In genomic region chr2:168600750-168601490, GRCm38 (mm10) we compare ENCODE assay signal across 8 mouse cellular contexts. TPM values are rescaled to one million over a fixed set of nuclear protein-coding genes. Genes with fewer than 3 reads are reported as not detected.
DNase-seq lines count a peak whose midpoint lies in the region; ATAC-seq lines count a peak whose summit lies in the region.

No protein-coding gene starts in this region.

- no peaks in the 10 kb centered on the region for H3K9me3 ChIP-seq in heart, embryonic 11.5 days (replicated peaks; ENCODE audit: control insufficient read depth, low read length)
- H3K9me3 ChIP-seq in forebrain, embryonic 11.5 days (ENCODE audit: control insufficient read depth, low read length): no peaks in the 10 kb centered on the region
- H3K9me3 ChIP-seq in intestine, embryonic 16.5 days (ENCODE audit: control insufficient read depth, low read length): no peaks in the 10 kb centered on the region
- H3K9me3 ChIP-seq in midbrain, embryonic 10.5 days (replicated peaks): no peaks in the 10 kb centered on the region
- H3K9me3 ChIP-seq in stomach, embryonic 15.5 days: no peaks in the 10 kb centered on the region

- peak overlapping the region; percentile 40 for H3K9ac ChIP-seq in heart, embryonic 11.5 days (ENCODE audit: low read depth, low read length)
- peak overlapping the region; percentile 58 for H3K9ac ChIP-seq in forebrain, embryonic 11.5 days (ENCODE audit: low read length)
- H3K9ac ChIP-seq in intestine, embryonic 16.5 days (ENCODE audit: low read depth, low read length): peak overlapping the region; percentile 64
- no peak overlapping the region for H3K9ac ChIP-seq in stomach, embryonic 15.5 days

- peak overlapping the region; percentile 53 for H3K4me3 ChIP-seq in heart, embryonic 11.5 days (ENCODE audit: low read depth, low read length)
- peak overlapping the region; percentile 43 for H3K4me3 ChIP-seq in forebrain, embryonic 11.5 days (ENCODE audit: low read depth, low read length)
- H3K4me3 ChIP-seq in intestine, embryonic 16.5 days (ENCODE audit: low read length): peak overlapping the region; percentile 54
- H3K4me3 ChIP-seq in midbrain, embryonic 10.5 days: peak overlapping the region; percentile 70
- peak overlapping the region; percentile 43 for H3K4me3 ChIP-seq in stomach, embryonic 15.5 days (replicated peaks)

- no peak for DNase-seq in heart, postnatal 14 days
- peak; percentile 74 for DNase-seq in brain, adult 2 months (ENCODE audit: low read depth, low spot score)
- peak; percentile 70 for DNase-seq in forebrain, embryonic 11.5 days (ENCODE audit: low spot score)
- DNase-seq in midbrain, embryonic 10.5 days (ENCODE audit: low spot score): no peak

- ATAC-seq in heart, embryonic 11.5 days (replicated peaks; ENCODE audit: insufficient number of reproducible peaks, low FRiP score, low TSS enrichment): no peak
- no peak for ATAC-seq in forebrain, embryonic 11.5 days (replicated peaks; ENCODE audit: low FRiP score)
- ATAC-seq in intestine, embryonic 16.5 days: no peak; the same call in 1 of the 2 replicates
- ATAC-seq in stomach, embryonic 15.5 days (ENCODE audit: insufficient read depth, low FRiP score, low read depth): no peak
- no peak for ATAC-seq in erythroblast, adult 5-6 weeks (replicated peaks; ENCODE audit: low FRiP score, poor library complexity, severe bottlenecking)

- H3K4me2 ChIP-seq in heart, embryonic 11.5 days: peak overlapping the region; percentile 86
- peak overlapping the region; percentile 87 for H3K4me2 ChIP-seq in forebrain, embryonic 11.5 days (ENCODE audit: low read depth, low read length, severe bottlenecking)
- H3K4me2 ChIP-seq in intestine, embryonic 16.5 days (ENCODE audit: low read depth, low read length): peak overlapping the region; percentile 86
- H3K4me2 ChIP-seq in stomach, embryonic 15.5 days: peak overlapping the region; percentile 78

- H3K27ac ChIP-seq in heart, embryonic 11.5 days (ENCODE audit: low read depth, low read length): no peak overlapping the region
- H3K27ac ChIP-seq in forebrain, embryonic 11.5 days (ENCODE audit: low read depth, low read length): no peak overlapping the region
- no peak overlapping the region; the same call in 1 of the 2 replicates for H3K27ac ChIP-seq in intestine, embryonic 16.5 days (ENCODE audit: low read length)
- peak overlapping the region; percentile 81 for H3K27ac ChIP-seq in midbrain, embryonic 10.5 days (replicated peaks)
- H3K27ac ChIP-seq in stomach, embryonic 15.5 days: peak overlapping the region; percentile 27; the same call in 1 of the 2 replicates

- 3% methylated on average over 32 of the region's 32 CpGs for WGBS in heart, embryonic 11.5 days (ENCODE audit: insufficient replicate concordance)
- WGBS in forebrain, embryonic 11.5 days: under 1% methylated on average over 32 of the region's 32 CpGs
- WGBS in intestine, embryonic 16.5 days: 2% methylated on average over 32 of the region's 32 CpGs
- 2% methylated on average over 32 of the region's 32 CpGs for WGBS in midbrain, embryonic 10.5 days
- WGBS in stomach, embryonic 15.5 days: 4% methylated on average over 32 of the region's 32 CpGs

- H3K27me3 ChIP-seq in heart, embryonic 11.5 days (ENCODE audit: control insufficient read depth, insufficient read depth, low read length): peaks cover 47% of the 10 kb centered on the region
- peaks cover 34% of the 10 kb centered on the region for H3K27me3 ChIP-seq in forebrain, embryonic 11.5 days (ENCODE audit: control insufficient read depth, insufficient read depth, low read length)
- peaks cover 13% of the 10 kb centered on the region for H3K27me3 ChIP-seq in intestine, embryonic 16.5 days (replicated peaks; ENCODE audit: control insufficient read depth, insufficient read depth, low read length)
- H3K27me3 ChIP-seq in midbrain, embryonic 10.5 days (ENCODE audit: low read depth, poor library complexity, severe bottlenecking): peaks cover 87% of the 10 kb centered on the region
- H3K27me3 ChIP-seq in stomach, embryonic 15.5 days (replicated peaks): peaks cover 26% of the 10 kb centered on the region

- no peaks in the 10 kb centered on the region for H3K36me3 ChIP-seq in heart, embryonic 11.5 days (ENCODE audit: control insufficient read depth, insufficient read depth, low read length)
- H3K36me3 ChIP-seq in forebrain, embryonic 11.5 days (ENCODE audit: control insufficient read depth, insufficient read depth, low read length): no peaks in the 10 kb centered on the region
- no peaks in the 10 kb centered on the region for H3K36me3 ChIP-seq in intestine, embryonic 16.5 days (ENCODE audit: control insufficient read depth, insufficient read depth, low read length)
- H3K36me3 ChIP-seq in midbrain, embryonic 10.5 days: no peaks in the 10 kb centered on the region
- no peaks in the 10 kb centered on the region for H3K36me3 ChIP-seq in stomach, embryonic 15.5 days

- H3K4me1 ChIP-seq in heart, embryonic 11.5 days (ENCODE audit: control insufficient read depth, insufficient read depth, low read length): peaks cover 20% of the 10 kb centered on the region
- H3K4me1 ChIP-seq in forebrain, embryonic 11.5 days (replicated peaks; ENCODE audit: control insufficient read depth, insufficient read depth, low read length): 0 out of 2 replicates have a peak, but pooled peaks cover 3% of the 10 kb centered on the region
- peaks cover 24% of the 10 kb centered on the region for H3K4me1 ChIP-seq in intestine, embryonic 16.5 days (ENCODE audit: control insufficient read depth, insufficient read depth, low read length)
- peaks cover 39% of the 10 kb centered on the region for H3K4me1 ChIP-seq in midbrain, embryonic 10.5 days
- peaks cover 25% of the 10 kb centered on the region for H3K4me1 ChIP-seq in stomach, embryonic 15.5 days

- intact Hi-C loops in heart, postnatal 14 days (cut with DNase I): loop anchor here (5.0 kb wide), 1 partner anchor 74 kb away; no protein-coding TSS in a partner anchor

RNA-seq across cellular contexts. Expression of gene Nfatc2, which starts 0.5 kb away (rescaled TPM):
- 4.2 and 4.6 TPM in 2 replicates for polyA plus RNA-seq in heart, embryonic 11.5 days (2014; fragmentation: Nextera tagmentation; extraction: Ambion mirVana)
- 10 to 100 TPM; 15.9 to 17.8 TPM for total RNA-seq in heart, postnatal 14 days (2021)
- 0.55 and 0.89 TPM in 2 replicates for polyA plus RNA-seq in forebrain, embryonic 11.5 days (2014; fragmentation: Nextera tagmentation; extraction: Ambion mirVana)
- 1.6 and 1.7 TPM in 2 replicates for polyA plus RNA-seq in intestine, embryonic 16.5 days (2015; fragmentation: Nextera tagmentation; extraction: Ambion mirVana)
- 0.54 and 0.61 TPM in 2 replicates for polyA plus RNA-seq in midbrain, embryonic 10.5 days (2016; fragmentation: Nextera tagmentation; extraction: Ambion mirVana)
- polyA plus RNA-seq in stomach, embryonic 15.5 days (2015; fragmentation: Nextera tagmentation; extraction: Ambion mirVana): 3.6 and 3.9 TPM in 2 replicates
- total RNA-seq in erythroblast, adult 5-6 weeks (2015; ENCODE audit: low replicate concordance): 0.63 and 6.5 TPM in 2 replicates
- total RNA-seq in erythroblast, adult 5-6 weeks (2017; ENCODE audit: low replicate concordance): 0.43 and 1.1 TPM in 2 replicates

Comparison
In these comparisons a context has a peak if more than half of its experiments do, and no peak if none do; other contexts are left out.
1. H3K27ac ChIP-seq: peak in midbrain, embryonic 10.5 days (single experiment) and stomach, embryonic 15.5 days (single experiment); none in heart, embryonic 11.5 days (single experiment), forebrain, embryonic 11.5 days (single experiment) and intestine, embryonic 16.5 days (single experiment).
2. DNase-seq: peak in brain, adult 2 months (single experiment) and forebrain, embryonic 11.5 days (single experiment); none in heart, postnatal 14 days (0 of 2) and midbrain, embryonic 10.5 days (single experiment).
3. Peak in every context shown above with its lines, with median percentiles within 50 percentile points of each other: H3K4me2 ChIP-seq and H3K4me3 ChIP-seq.